Mouse (Mus musculus) A20 (cell line): ENCODE measurements around the gene Zfp773.

ENCODE experiments used
- DNase-seq: peaks from one replicate; pipeline ENCODE4 v3.0.0-alpha.2; 2011; ENCODE audit warnings: low read depth, low spot score

Zfp773 gene

DNA sequence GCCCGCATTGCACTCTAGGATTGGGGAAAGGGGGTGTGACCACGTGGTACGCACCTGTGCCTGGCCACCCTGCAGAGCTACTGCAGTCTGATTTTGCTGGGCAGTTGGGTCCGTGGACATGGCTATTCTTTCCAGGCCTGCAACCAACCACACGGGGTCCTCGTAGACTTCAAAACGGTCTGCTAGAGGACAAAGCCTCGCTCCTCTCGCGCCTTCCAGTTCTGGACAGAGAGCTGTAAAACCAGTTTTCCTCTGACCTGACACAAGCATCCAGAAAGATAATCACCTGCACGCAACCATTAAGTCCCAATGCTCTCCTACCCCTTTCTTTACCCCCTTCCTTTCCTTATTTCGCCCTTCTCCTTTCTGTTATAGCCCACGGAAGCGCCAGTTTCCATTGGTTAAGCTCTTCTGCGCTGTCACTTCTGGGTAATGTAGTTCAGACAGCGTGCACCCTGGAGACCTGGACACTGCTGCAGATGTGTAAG lies at the start of gene Zfp773:
Gene Zfp773, minus strand, starts transcription at position 377 of the 488 bp plus-strand sequence.
- peak; percentile 82 for DNase-seq

DNA sequence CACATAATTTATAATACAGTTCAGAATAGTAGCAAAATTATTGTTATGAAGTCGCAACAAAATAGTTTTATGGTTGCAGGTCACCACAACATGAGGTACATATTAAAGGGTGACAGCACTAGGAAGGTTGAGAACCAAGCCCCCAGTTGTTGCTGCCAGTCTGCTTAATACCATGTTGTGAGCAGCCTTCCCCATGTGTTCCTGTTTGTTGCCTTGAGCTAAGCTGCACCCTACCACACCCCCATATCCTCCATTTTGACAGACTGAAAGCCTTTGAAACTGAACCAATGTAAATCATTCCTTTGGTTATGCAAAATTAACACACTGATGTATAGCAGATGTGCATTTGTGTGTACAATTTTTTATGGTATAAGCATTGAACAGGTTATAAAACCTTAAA lies 49.3 kb upstream of the Zfp773 start:
- no peak for DNase-seq

GRCm38 (mm10) chr7:7171227-7172147 lies 34.9 kb upstream of the Zfp773 start, which contains the start of gene Zfp418:
Gene Zfp418, plus strand, starts transcription at chr7:7171330.
- DNase-seq: peak; percentile 79

DNA sequence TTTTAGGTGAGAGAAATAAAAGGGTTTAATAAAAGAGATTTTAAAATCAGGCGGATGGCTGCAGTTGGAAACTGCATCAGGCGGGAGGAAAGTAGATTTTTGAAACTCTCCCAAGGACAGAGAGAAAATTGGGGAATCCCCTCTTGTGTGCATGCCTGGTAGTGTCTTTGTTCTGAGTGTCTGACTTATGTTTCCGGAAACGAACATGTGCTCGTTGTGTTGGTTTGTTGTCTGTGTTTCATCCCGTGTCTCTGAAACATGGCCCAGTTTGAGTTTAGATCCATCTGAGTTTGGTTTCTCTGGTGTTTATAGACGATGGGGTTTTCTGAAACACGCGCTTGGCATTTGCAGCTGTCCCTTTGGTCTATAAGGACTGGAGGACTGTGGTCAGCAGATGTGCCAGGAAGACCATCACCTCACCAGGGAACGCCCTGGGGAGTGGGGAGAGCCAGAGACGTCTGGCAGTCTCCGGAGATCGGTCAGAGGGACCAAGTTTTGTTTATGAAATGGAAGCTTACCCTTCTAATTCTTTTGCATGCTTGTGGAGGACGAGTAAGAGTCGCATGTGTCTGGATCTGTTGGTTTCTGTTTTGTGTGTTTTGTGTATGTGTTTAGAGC lies 9.5 kb upstream of the Zfp773 start:
- DNase-seq: peak; percentile 0

DNA sequence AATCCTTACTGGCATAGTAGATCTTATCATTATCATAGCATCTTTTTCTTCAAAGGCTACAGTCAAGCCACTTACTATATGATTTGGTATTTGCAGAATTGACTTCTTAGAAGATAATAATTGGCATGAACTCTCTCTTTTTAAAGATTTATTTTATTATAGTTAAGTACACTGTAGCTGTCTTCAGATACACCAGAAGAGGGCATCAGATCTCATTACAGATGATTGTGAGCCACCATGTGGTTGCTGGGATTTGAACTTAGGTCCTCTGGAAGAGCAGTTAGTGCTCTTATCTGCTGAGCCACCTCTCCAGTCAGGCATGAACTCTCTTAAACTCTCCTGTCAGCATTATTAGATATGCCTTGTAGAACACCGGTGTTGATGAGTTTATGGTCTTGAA lies 7.7 kb upstream of the Zfp773 start:
- DNase-seq: peak; percentile 4

DNA sequence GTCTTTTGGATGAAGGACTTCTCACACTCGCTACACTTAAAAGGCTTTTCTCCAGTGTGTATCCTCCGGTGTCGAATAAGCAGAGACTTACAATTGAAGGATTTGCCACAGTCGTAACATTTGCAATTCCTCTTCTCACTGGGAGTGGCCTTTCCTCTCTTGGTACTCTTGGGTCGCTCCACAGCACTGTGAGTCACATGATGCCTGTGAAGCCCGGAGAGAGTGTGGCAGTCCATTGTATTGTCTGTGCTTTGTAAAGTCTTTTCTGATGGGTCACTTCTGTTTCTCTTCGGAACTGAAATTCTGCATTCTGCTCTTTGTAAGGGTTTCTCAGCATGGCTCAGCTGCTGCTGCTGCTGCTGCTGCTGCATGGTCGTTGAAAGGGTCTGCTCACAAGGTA lies 3.8 kb downstream of the Zfp773 start:
- DNase-seq: no peak

DNA sequence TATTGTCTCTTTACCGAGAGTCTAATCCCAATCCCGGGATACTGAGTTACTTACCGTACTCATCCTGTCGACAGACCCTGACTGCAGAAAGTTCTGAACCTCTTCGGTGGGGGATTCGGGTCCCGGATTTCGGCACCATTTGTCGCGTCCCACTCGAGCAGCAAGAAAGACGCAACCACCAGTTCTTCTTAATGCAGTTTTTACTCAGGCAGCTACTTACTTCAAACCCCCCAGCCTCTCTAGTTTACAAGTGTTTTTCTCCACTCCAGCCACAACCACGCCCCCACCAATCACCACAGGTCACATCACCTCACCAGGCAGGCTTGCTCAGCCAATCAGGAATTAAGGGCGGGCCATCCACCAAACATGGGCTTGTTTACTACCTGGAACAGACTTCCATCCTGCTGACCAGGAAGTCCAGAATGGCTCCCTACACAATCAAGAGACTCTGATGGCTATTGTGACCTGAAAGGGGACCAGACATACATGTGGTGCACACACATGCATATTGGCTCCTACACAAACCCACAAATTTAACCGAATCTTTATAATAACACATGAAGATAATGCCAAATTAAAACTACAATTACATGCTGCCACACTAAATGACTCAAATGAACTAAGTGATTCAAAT lies 5.9 kb downstream of the Zfp773 start:
- DNase-seq: peak; percentile 58

DNA sequence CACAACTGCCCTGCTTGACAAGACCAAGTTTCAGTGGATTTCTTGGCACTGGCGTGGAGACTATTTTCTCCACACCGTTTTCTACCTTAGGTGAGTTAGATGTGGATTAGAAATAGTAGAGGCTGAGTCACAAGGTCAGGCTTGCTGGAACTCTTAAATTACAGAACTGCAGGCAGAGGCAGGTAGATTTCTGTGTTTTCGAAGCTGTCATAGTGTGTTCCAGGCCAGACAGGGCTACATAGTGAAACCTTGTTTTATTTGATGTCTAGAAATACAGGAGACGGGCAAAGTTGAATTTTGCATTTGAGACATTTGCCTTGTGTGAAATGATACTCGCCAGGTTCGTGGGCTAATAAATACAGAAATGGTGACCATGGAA lies 15.0 kb downstream of the Zfp773 start:
- no peak for DNase-seq

DNA sequence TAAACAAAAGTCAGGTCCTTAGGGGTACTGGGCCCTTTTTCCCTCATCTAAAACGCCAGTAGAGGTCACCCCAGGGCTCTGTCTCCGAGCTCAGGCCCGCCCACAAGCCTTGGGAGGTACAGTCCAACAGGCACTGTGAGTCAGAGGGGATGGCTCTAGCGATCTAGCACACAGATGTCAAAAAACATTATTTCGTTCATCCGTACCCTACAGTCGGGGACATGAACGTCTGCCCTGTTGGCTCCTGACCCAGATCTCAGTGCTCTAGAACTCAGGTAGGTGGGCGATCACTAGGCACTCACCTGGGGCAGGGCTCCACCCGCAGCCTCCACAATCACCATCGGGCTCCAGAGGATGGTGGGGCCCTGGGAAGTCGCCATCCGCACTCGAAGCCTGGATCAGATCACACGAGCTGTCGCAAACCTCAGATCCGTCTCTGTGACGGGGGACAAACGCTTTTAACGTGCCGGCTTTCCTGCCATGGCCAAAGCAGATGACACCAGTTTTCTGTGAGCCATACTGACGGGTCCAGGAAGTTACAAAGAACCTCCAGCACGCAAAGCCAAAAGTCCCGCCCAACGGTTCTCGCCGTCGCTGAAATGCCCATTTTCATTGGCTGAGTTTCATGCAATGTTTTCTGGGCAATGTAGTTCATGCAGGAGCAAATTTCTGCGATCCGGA lies 15.5 kb downstream of the Zfp773 start, which contains the start of gene Zfp954:
Gene Zfp954, minus strand, starts transcription at position 568 of the 681 bp plus-strand sequence.
- peak; percentile 92 for DNase-seq

DNA sequence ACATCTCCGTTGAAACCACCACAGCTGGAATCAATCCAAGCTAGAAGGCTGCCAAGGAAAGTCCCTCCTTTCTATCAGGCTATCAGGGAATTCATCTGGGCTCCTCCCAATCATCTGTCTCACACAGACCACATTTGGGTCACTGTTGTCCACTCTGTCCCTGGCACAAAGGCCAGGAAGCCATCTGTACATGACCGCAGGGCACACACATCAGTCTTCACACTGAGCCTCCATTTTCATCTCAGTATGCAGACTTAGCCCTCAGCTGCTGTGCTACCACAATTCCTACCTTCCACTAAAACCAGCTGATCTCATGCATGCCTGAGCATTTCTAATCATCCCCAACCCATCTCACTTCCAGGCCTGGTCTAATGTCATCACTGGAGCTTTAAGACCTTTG lies 18.1 kb downstream of the Zfp773 start:
- no peak for DNase-seq

DNA sequence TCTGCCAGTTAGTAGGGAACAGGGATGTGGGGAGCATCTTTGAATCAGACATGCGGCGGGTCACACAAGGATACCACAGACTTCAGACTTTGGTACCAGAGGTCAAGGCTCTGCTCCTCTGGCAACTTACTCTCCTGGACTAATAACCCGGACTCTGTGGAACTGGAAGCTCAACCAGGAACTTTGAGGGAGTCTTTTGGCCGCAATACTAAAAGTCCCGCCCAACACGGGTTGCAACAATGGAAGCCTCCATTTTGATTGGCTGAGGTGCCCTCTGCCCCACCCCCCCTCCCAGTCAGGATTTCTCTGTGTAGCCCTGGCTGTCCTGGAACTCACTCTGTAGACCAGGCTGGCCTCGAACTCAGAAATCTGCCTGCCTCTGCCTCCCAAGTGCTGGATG lies 28.1 kb downstream of the Zfp773 start:
- no peak for DNase-seq
